Mouse (Mus musculus): ENCODE measurements around the gene Cpne9. TPM values are rescaled to one million over a fixed set of nuclear protein-coding genes. Genes with fewer than 3 reads are reported as not detected.

Gene Cpne9
- total and polyA plus RNA-seq, 2 experiments from 2014 or later: 7.9 to 23.4 TPM

- Histone ChIP-seq H3K4me2 (ENCODE audit: low read depth, low read length, poor library complexity, severe bottlenecking) (peak overlapping the region; percentile 96), H3K9ac (replicated peaks; ENCODE audit: low read length, poor library complexity, severe bottlenecking) (peak overlapping the region; percentile 91), H3K27me3 (ENCODE audit: insufficient read depth, low read length) (no peaks in the 10 kb centered on the region), H3K9me3 (ENCODE audit: low read length) (no peaks in the 10 kb centered on the region), H3K27ac (ENCODE audit: low read depth, low read length) (peak overlapping the region; percentile 97), H3K4me3 (ENCODE audit: low read depth, low read length) (peak overlapping the region; percentile 95), H3K4me1 (ENCODE audit: insufficient read depth, low read length) (peaks cover 5% of the 10 kb centered on the region; the same call in 1 of the 2 replicates), H3K36me3 (ENCODE audit: insufficient read depth, low read length) (peaks cover 8% of the 10 kb centered on the region)
- TF ChIP-seq CTCF (IDR thresholded peaks at IDR 0.05): 0 out of 2 replicates have a peak, but pooled peaks have one; percentile 1
- 0% methylated on average over 40 of the region's 50 CpGs for WGBS
- ATAC-seq (ENCODE audit: low FRiP score): peak; percentile 98
- DNase-seq (ENCODE audit: low spot score): peak; percentile 98
Measured at GRCm38 (mm10) chr6:113306322-113306985, 24.3 kb downstream of the Cpne9 start.

GRCm38 (mm10) chr6:113306986-113307349 lies 24.9 kb downstream of the Cpne9 start, which contains the start of gene Brpf1:
Gene Brpf1, plus strand, starts transcription at chr6:113307137.
- Histone ChIP-seq H3K27ac (ENCODE audit: low read depth, low read length) (peak within 1 kb of the TSS; percentile 97), H3K36me3 (ENCODE audit: insufficient read depth, low read length) (peaks cover 8% of the 10 kb centered on the region), H3K9me3 (ENCODE audit: low read length) (no peaks in the 10 kb centered on the region), H3K9ac (replicated peaks; ENCODE audit: low read length, poor library complexity, severe bottlenecking) (peak within 1 kb of the TSS; percentile 91), H3K4me2 (ENCODE audit: low read depth, low read length, poor library complexity, severe bottlenecking) (peak within 1 kb of the TSS; percentile 96), H3K27me3 (ENCODE audit: insufficient read depth, low read length) (no peaks in the 10 kb centered on the region), H3K4me1 (ENCODE audit: insufficient read depth, low read length) (peaks cover 5% of the 10 kb centered on the region; the same call in 1 of the 2 replicates), H3K4me3 (ENCODE audit: low read depth, low read length) (peak within 1 kb of the TSS; percentile 95)
- TF ChIP-seq CTCF (IDR thresholded peaks at IDR 0.05): peak; percentile 4; the same call in 1 of the 2 replicates
- ATAC-seq (ENCODE audit: low FRiP score) (peak; percentile 74), DNase-seq (ENCODE audit: low spot score) (no peak)
- under 1% methylated on average over 32 of the region's 32 CpGs for WGBS

DNA sequence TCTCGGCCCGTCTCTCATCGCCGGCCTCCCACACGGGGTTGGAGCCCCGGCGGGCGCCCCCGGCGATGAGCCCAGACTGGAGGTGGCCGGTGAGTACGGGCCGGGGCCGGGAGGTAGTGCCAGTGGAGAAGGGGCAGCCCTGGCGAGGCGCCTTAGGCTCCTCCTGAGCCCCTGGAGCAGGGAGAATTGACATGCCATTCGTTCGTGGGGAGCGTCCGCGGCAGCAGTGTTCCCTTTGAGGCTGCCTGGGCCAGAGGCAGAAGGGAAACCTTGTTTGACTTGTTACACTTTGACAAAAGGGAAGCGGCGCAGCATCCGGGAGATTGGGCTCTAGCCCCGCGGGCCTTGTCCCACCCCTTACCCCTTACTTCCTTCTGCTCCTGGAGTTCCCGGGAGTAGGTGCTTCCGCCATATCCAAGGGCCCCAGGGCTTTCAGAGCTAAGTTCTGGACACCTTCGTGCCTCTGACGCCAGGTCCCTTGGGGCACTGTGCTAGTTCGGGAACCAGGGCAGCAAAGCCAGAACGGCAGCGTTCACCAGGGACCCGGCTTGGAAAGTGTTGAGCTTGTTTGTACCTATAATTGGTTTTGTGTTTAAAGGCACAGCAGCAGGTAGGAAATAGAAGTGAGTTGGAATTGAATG lies 25.5 kb downstream of the Cpne9 start:
- ATAC-seq (ENCODE audit: low FRiP score): no peak
- no peaks in the 10 kb centered on the region for H3K27me3 ChIP-seq (ENCODE audit: insufficient read depth, low read length)
- H3K36me3 ChIP-seq (ENCODE audit: insufficient read depth, low read length): peaks cover 14% of the 10 kb centered on the region
- no peaks in the 10 kb centered on the region for H3K9me3 ChIP-seq (ENCODE audit: low read length)
- peak overlapping the region; percentile 96 for H3K4me2 ChIP-seq (ENCODE audit: low read depth, low read length, poor library complexity, severe bottlenecking)
- H3K27ac ChIP-seq (ENCODE audit: low read depth, low read length): peak overlapping the region; percentile 97
- no peak for TF ChIP-seq CTCF (IDR thresholded peaks at IDR 0.05)
- peak overlapping the region; percentile 95 for H3K4me3 ChIP-seq (ENCODE audit: low read depth, low read length)
- H3K4me1 ChIP-seq (ENCODE audit: insufficient read depth, low read length): peaks cover 5% of the 10 kb centered on the region; the same call in 1 of the 2 replicates
- H3K9ac ChIP-seq (replicated peaks; ENCODE audit: low read length, poor library complexity, severe bottlenecking): peak overlapping the region; percentile 91
- WGBS: under 1% methylated on average over 32 of the region's 34 CpGs
- peak; percentile 17 for DNase-seq (ENCODE audit: low spot score)

DNA sequence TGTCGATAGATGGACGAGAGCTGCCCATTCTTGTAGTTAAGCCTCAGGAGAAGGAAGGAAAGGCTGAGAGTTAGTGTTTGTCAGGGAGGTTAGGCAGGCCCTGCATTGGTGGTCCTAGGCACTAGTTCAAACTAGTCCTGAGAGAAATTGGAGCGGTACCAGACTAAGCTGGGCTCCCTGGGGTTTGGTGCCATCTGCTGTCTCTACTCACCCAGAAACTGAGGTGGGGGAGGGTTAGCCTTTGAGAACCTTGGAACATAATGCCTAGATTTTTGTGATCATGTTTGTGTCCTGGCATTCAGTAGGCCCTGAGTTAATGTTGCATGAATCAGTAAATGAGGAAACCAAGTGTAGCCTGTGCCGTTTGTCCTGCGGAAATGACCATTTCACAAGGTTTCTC lies 26.0 kb downstream of the Cpne9 start:
- Histone ChIP-seq H3K9me3 (ENCODE audit: low read length) (no peaks in the 10 kb centered on the region), H3K4me3 (ENCODE audit: low read depth, low read length) (peak overlapping the region; percentile 95), H3K27ac (ENCODE audit: low read depth, low read length) (0 out of 2 replicates have a peak overlapping the region, but pooled peaks have one; percentile 97), H3K4me2 (ENCODE audit: low read depth, low read length, poor library complexity, severe bottlenecking) (peak overlapping the region; percentile 96), H3K36me3 (ENCODE audit: insufficient read depth, low read length) (peaks cover 16% of the 10 kb centered on the region), H3K4me1 (ENCODE audit: insufficient read depth, low read length) (peaks cover 5% of the 10 kb centered on the region; the same call in 1 of the 2 replicates), H3K27me3 (ENCODE audit: insufficient read depth, low read length) (no peaks in the 10 kb centered on the region), H3K9ac (replicated peaks; ENCODE audit: low read length, poor library complexity, severe bottlenecking) (peak overlapping the region; percentile 91)
- no peak for ATAC-seq (ENCODE audit: low FRiP score)
- DNase-seq (ENCODE audit: low spot score): peak; percentile 84
- 29% methylated on average over 5 of the region's 5 CpGs for WGBS
- peak; percentile 61 for TF ChIP-seq CTCF (IDR thresholded peaks at IDR 0.05)

DNA sequence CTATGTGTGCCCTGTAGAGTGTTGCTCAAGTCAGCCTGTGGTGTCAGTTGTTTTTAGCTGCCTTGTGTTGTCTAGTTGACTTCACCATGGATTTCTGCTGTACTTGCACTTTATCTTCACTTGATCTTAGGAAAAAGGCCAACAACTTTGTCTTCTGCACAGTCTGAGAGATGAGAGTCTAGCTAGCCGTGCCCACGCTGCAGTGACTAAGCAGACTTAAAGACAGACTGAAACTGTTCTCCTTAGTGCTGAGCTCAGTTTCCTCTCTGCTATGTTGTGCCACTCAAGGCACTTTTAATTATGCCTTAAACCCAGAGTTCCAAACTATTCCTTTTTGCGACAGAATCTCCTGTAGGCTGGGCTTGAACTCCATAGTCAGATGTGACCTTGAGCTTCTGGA lies 33.9 kb downstream of the Cpne9 start:
- Histone ChIP-seq H3K4me2 (ENCODE audit: low read depth, low read length, poor library complexity, severe bottlenecking) (no peak overlapping the region), H3K4me3 (ENCODE audit: low read depth, low read length) (no peak overlapping the region), H3K9ac (replicated peaks; ENCODE audit: low read length, poor library complexity, severe bottlenecking) (no peak overlapping the region), H3K4me1 (ENCODE audit: insufficient read depth, low read length) (no peaks in the 10 kb centered on the region), H3K9me3 (ENCODE audit: low read length) (no peaks in the 10 kb centered on the region), H3K36me3 (ENCODE audit: insufficient read depth, low read length) (peaks cover 75% of the 10 kb centered on the region), H3K27me3 (ENCODE audit: insufficient read depth, low read length) (no peaks in the 10 kb centered on the region), H3K27ac (ENCODE audit: low read depth, low read length) (no peak overlapping the region)
- DNase-seq (ENCODE audit: low spot score) (no peak), ATAC-seq (ENCODE audit: low FRiP score) (no peak)
- 95% methylated on average over 3 of the region's 3 CpGs for WGBS
- no peak for TF ChIP-seq CTCF (IDR thresholded peaks at IDR 0.05)
